Mouse (Mus musculus) ES-E14 (cell line): ENCODE data around the gene Otulin. TPM values are rescaled to one million over a fixed set of nuclear protein-coding genes. Genes with fewer than 3 reads are reported as not detected.

Experiments
- DNase-seq: peaks from one replicate; pipeline ENCODE4 v3.0.0-alpha.2; 2013; ENCODE audit warnings: low read depth, low spot score
- H3K27ac ChIP-seq: 2 replicates; pipeline ENCODE4 v1.5.1; 2012; ENCODE audit warnings: low read depth, mild to moderate bottlenecking, low read length, moderate library complexity, mixed read lengths; ENCODE audit not compliant: poor library complexity, insufficient read depth, severe bottlenecking
- H3K36me3 ChIP-seq: 2 replicates; pipeline ENCODE4 v1.6.1; 2012; ENCODE audit warnings: mild to moderate bottlenecking, low read length, moderate library complexity, mixed read lengths; ENCODE audit not compliant: control insufficient read depth, poor library complexity, insufficient read depth, severe bottlenecking
- H3K4me1 ChIP-seq, 2 experiments: fragments of 150-350 bp in 1 of 2; sonication (generic) in 1 of 2; 2 replicates each; pipeline ENCODE4 v1.6.1; 2012; ENCODE audit warnings: low read length in 2 of 2, mild to moderate bottlenecking in 1 of 2, mixed read lengths in 1 of 2; ENCODE audit not compliant: control insufficient read depth in 2 of 2, insufficient read depth in 2 of 2, poor library complexity in 1 of 2
- H3K4me3 ChIP-seq, 2 experiments: fragments of 150-350 bp in 1 of 2; sonication (generic) in 1 of 2; 2 replicates each; pipeline ENCODE4 v1.5.1; 2012; ENCODE audit warnings: low read length in 2 of 2, low read depth in 1 of 2, mild to moderate bottlenecking in 1 of 2, mixed read lengths in 1 of 2; ENCODE audit not compliant: insufficient read depth in 1 of 2, poor library complexity in 1 of 2, severe bottlenecking in 1 of 2
- H3K9ac ChIP-seq: 2 replicates; pipeline ENCODE4 v1.6.1; 2012; ENCODE audit warnings: low read depth, mild to moderate bottlenecking, low read length, mixed read lengths; ENCODE audit not compliant: poor library complexity, insufficient read depth, severe bottlenecking
- H3K9me3 ChIP-seq: fragments of 150-350 bp; sonication (generic); 2 replicates; pipeline ENCODE4 v1.6.1; 2012; ENCODE audit warnings: low read depth, mild to moderate bottlenecking, low read length; ENCODE audit not compliant: control insufficient read depth, insufficient read depth
- CHD2 ChIP-seq: IDR thresholded peaks from 2 replicates; pipeline ENCODE4 v1.6.1; 2014; ENCODE audit warnings: mild to moderate bottlenecking, low read depth, low read length, inconsistent platforms
- HCFC1 ChIP-seq: IDR thresholded peaks from 2 replicates; pipeline ENCODE4 v1.6.1; 2012; ENCODE audit warnings: low read length, inconsistent platforms, borderline replicate concordance; ENCODE audit not compliant: insufficient read depth
- MAFK ChIP-seq: IDR thresholded peaks from 2 replicates; pipeline ENCODE4 v1.6.1; 2014; ENCODE audit warnings: mild to moderate bottlenecking, low read depth, low read length, inconsistent platforms; ENCODE audit not compliant: insufficient read depth
- ZC3H11A ChIP-seq: IDR thresholded peaks from 2 replicates; pipeline ENCODE4 v1.6.1; 2012; ENCODE audit warnings: low read depth, mild to moderate bottlenecking, inconsistent platforms, low read length, borderline replicate concordance
- ZNF384 ChIP-seq: IDR thresholded peaks from 2 replicates; pipeline ENCODE4 v1.6.1; 2012; ENCODE audit warnings: low read depth, low read length, inconsistent platforms
- in situ Hi-C, 2 experiments: fragments of 600-800 bp; cut with MboI; formaldehyde crosslinking; loops; one replicate each; pipeline ENCODE4 v1.15.1; 2025; ENCODE audit warnings: low sequenced_read_pairs in 2 of 2, inconsistent platforms in 1 of 2; ENCODE audit not compliant: unreplicated experiment in 2 of 2
- total RNA-seq: library from RNA; depleted of rRNA; stranded (reverse); fragments of 300-350 nt; gene quantifications from 2 replicates; pipeline ENCODE4 v1.2.3, GENCODE M21; 2012

Otulin gene
- total RNA-seq, 1 experiment, result 28.0 TPM

- no peak overlapping the region for H3K9ac ChIP-seq
- DNase-seq, result no peak
- in situ Hi-C loops, result no loop called here
- no peaks in the 10 kb centered on the region for H3K36me3 ChIP-seq
- no peak overlapping the region for H3K27ac ChIP-seq
- TF ChIP-seq ZNF384, result no peak
- no peak for TF ChIP-seq ZC3H11A
- TF ChIP-seq HCFC1, result no peak
- no peak for TF ChIP-seq CHD2
- no peak for TF ChIP-seq MAFK
- no peak overlapping the region for H3K4me3 ChIP-seq
- H3K9me3 ChIP-seq, result no peaks in the 10 kb centered on the region
- H3K4me1 ChIP-seq, result no peaks in the 10 kb centered on the region; a peak in 1 of 4 replicates
Observed at GRCm38 (mm10) chr15:27656626-27657025, 26.1 kb upstream of the Otulin start.

DNA sequence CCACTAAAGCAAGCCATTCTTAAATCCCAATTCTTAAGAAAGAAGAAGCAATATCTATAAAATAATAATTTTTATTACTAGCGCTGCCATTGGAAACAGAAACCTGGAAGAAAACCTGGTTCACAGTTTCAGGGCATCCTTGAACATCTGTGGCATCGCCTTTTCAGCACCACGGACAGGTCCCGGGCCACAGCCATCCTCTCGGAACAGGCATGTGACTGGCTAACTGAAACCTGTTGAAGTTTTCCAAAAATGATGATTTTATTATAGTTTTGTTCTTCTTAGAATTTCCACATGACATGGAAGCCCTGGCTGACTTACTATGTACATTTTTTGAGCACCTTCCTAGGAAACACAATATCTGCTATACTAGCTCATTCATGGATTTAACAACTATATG, 24.5 kb upstream of the Otulin start:
- in situ Hi-C loops, result no loop called here
- H3K9me3 ChIP-seq, result no peaks in the 10 kb centered on the region
- H3K4me3 ChIP-seq, result no peak overlapping the region
- TF ChIP-seq ZC3H11A, result no peak
- no peak for TF ChIP-seq HCFC1
- no peak for TF ChIP-seq MAFK
- TF ChIP-seq CHD2, result no peak
- no peak for TF ChIP-seq ZNF384
- DNase-seq, result peak; percentile 37
- no peaks in the 10 kb centered on the region; a peak in 1 of 4 replicates for H3K4me1 ChIP-seq
- H3K36me3 ChIP-seq, result no peaks in the 10 kb centered on the region
- H3K27ac ChIP-seq, result no peak overlapping the region
- H3K9ac ChIP-seq, result no peak overlapping the region

DNA sequence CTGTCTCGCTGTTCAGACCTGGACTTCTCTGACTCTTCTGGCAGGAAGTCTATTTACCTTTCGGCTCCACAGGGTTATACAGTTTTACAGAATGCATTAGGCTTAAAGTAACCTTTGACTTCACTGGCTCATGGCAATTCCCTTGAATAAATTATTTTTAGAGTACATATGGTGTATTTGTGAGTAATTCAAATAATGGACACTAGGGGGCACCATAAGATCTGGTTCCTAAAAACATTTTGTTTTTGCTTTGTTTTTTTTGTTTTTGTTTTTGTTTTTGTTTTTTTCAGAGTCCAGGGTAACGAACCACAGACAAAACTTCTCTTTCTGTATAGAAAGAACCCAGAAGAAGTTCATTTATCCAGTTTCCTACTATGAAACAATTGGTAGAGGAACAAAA, 17.2 kb upstream of the Otulin start:
- Histone ChIP-seq H3K9ac (no peak overlapping the region), H3K4me1 (no peaks in the 10 kb centered on the region), H3K36me3 (no peaks in the 10 kb centered on the region), H3K9me3 (no peaks in the 10 kb centered on the region), H3K27ac (no peak overlapping the region), H3K4me3 (no peak overlapping the region)
- DNase-seq, result no peak
- TF ChIP-seq MAFK, result no peak
- TF ChIP-seq ZC3H11A, result no peak
- TF ChIP-seq ZNF384, result no peak
- no peak for TF ChIP-seq HCFC1
- TF ChIP-seq CHD2, result no peak
- in situ Hi-C loops, result no loop called here

GRCm38 (mm10) chr15:27646665-27647064, 16.2 kb upstream of the Otulin start:
- no peak overlapping the region for H3K27ac ChIP-seq
- no peak for DNase-seq
- in situ Hi-C loops, result no loop called here

DNA sequence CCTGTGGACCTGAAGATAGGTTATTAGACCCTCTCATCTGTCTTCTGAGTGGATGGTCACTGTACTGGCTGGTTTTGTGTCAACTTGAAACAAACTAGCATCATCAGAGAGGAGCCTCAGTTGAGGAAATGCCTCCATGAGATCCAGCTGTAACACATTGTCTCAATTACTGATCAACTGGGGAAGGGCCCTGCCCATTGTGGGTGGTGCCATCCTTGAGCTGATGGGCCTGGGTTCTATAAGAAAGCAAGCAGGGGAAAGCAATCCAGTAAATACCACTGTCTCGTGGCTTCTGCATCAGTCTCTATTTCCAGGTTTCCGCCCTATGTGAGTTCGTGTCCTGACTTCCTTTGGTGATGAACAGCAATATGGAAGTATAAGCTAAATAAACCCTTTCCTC, 14.8 kb upstream of the Otulin start:
- Histone ChIP-seq H3K27ac (no peak overlapping the region), H3K4me1 (no peaks in the 10 kb centered on the region; a peak in 1 of 4 replicates), H3K9me3 (no peaks in the 10 kb centered on the region), H3K9ac (no peak overlapping the region), H3K4me3 (no peak overlapping the region), H3K36me3 (no peaks in the 10 kb centered on the region)
- no peak for TF ChIP-seq HCFC1
- no peak for TF ChIP-seq MAFK
- TF ChIP-seq ZC3H11A, result no peak
- TF ChIP-seq ZNF384, result no peak
- TF ChIP-seq CHD2, result no peak
- in situ Hi-C loops, result no loop called here
- DNase-seq, result no peak

More at GRCm38 (mm10) chr15:27646665-27647064, 16.2 kb upstream of the Otulin start:
- Histone ChIP-seq H3K9me3 (no peaks in the 10 kb centered on the region), H3K9ac (no peak overlapping the region), H3K4me1 (no peaks in the 10 kb centered on the region), H3K36me3 (no peaks in the 10 kb centered on the region), H3K4me3 (no peak overlapping the region)
- TF ChIP-seq HCFC1 (no peak), ZC3H11A (no peak), MAFK (no peak), CHD2 (no peak), ZNF384 (no peak)
